Mouse (Mus musculus) heart, embryonic 14.5 days (tissue): ENCODE data around the gene Pfkfb3. TPM values are rescaled to one million over a fixed set of nuclear protein-coding genes. Genes with fewer than 3 reads are reported as not detected.

Experiments used
- ATAC-seq: fragments of 200-750 bp; cut with Nextera tagmentation; 2 replicates; pipeline ENCODE4 v1.8.0; 2017; ENCODE audit warnings: low read depth, moderate TSS enrichment; ENCODE audit not compliant: insufficient number of reproducible peaks, insufficient read depth, low FRiP score
- H3K27ac ChIP-seq, 2 experiments: fragments of 200-500 bp in 1 of 2; fragments of 300-500 bp in 1 of 2; sonication (generic) in 1 of 2; replicated peaks in 1 of 2; 2 replicates each; pipeline ENCODE4 v1.5.1; 2012 to 2014; ENCODE audit warnings: low read depth in 2 of 2, low read length in 2 of 2, control low read depth in 1 of 2, mild to moderate bottlenecking in 1 of 2, mixed read lengths in 1 of 2; ENCODE audit not compliant: control insufficient read depth in 1 of 2, insufficient read depth in 1 of 2
- H3K27me3 ChIP-seq: fragments of 300-500 bp; sonication (generic); 2 replicates; pipeline ENCODE4 v1.6.1; 2014; ENCODE audit warnings: mild to moderate bottlenecking, low read length, control low read depth; ENCODE audit not compliant: control insufficient read depth, insufficient read depth
- H3K36me3 ChIP-seq: fragments of 300-500 bp; sonication (generic); 2 replicates; pipeline ENCODE4 v1.6.1; 2014; ENCODE audit warnings: mild to moderate bottlenecking, control low read depth, low read length, mixed read lengths; ENCODE audit not compliant: control insufficient read depth, insufficient read depth
- H3K4me1 ChIP-seq, 2 experiments: fragments of 200-500 bp in 1 of 2; fragments of 300-500 bp in 1 of 2; sonication (generic) in 1 of 2; 2 replicates each; pipeline ENCODE4 v1.6.1; 2012 to 2014; ENCODE audit warnings: low read length in 2 of 2, control low read depth in 1 of 2, mixed read lengths in 1 of 2; ENCODE audit not compliant: control insufficient read depth in 2 of 2, insufficient read depth in 2 of 2
- H3K4me2 ChIP-seq: fragments of 300-500 bp; sonication (generic); 2 replicates; pipeline ENCODE4 v1.6.1; 2014; ENCODE audit warnings: mild to moderate bottlenecking, low read length
- H3K4me3 ChIP-seq, 2 experiments: fragments of 200-500 bp in 1 of 2; fragments of 300-500 bp in 1 of 2; sonication (generic) in 1 of 2; 2 replicates each; pipeline ENCODE4 v1.5.1; 2012 to 2014; ENCODE audit warnings: low read length in 2 of 2, mild to moderate bottlenecking in 2 of 2, control low read depth in 1 of 2, low read depth in 1 of 2, moderate library complexity in 1 of 2; ENCODE audit not compliant: control insufficient read depth in 1 of 2, insufficient read depth in 1 of 2
- H3K9ac ChIP-seq: fragments of 300-500 bp; sonication (generic); 2 replicates; pipeline ENCODE4 v1.6.1; 2014; ENCODE audit warnings: mild to moderate bottlenecking, low read length
- H3K9me3 ChIP-seq: fragments of 300-500 bp; sonication (generic); 2 replicates; pipeline ENCODE4 v1.6.1; 2016; ENCODE audit warnings: low read length, control low read depth; ENCODE audit not compliant: control insufficient read depth
- WGBS: fragments of 180-500 bp; shearing (Covaris S2); extraction: QIAGEN DNeasy Blood & Tissue Kit; methylation state at CpG from one replicate; pipeline ENCODE4 v1.1.7; 2014; 5-methylcytosine and 5-hydroxymethylcytosine counted together
- polyA plus RNA-seq: library from polyadenylated mRNA; unstranded; fragments of >200 nt; fragmentation: Nextera tagmentation; extraction: Ambion mirVana; gene quantifications from 2 replicates; pipeline ENCODE4 v1.2.1, GENCODE M21; 2014

Pfkfb3 gene
- polyA plus RNA-seq, 1 experiment from 2014 or later: 11.6 TPM

DNA sequence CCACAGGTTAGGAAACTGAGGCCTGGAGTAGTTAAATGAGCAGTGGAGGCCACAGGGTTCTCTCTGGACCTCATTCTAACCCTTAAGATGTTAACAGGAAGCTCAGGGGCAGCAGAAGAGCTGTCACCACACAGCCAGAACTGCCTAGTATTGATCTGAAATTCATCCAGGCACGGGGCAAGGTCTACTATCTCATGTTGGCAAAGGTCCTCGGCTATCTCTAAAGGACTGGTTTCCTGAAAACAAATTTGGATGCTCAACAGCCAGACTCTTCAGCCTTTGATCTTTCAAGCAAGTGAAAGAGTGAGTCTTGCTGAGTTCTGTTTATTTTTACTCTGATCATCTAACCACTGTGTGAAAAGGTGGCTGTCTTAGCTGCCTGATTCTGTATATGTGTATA is 74.9 kb downstream of the Pfkfb3 start:
- Histone ChIP-seq H3K27ac (no peak overlapping the region), H3K27me3 (no peaks in the 10 kb centered on the region), H3K9me3 (no peaks in the 10 kb centered on the region), H3K9ac (no peak overlapping the region), H3K36me3 (peaks cover 100% of the 10 kb centered on the region), H3K4me2 (no peak overlapping the region), H3K4me3 (no peak overlapping the region), H3K4me1 (no peaks in the 10 kb centered on the region)
- 58% methylated on average over 2 of the region's 2 CpGs for WGBS
- no peak for ATAC-seq

DNA sequence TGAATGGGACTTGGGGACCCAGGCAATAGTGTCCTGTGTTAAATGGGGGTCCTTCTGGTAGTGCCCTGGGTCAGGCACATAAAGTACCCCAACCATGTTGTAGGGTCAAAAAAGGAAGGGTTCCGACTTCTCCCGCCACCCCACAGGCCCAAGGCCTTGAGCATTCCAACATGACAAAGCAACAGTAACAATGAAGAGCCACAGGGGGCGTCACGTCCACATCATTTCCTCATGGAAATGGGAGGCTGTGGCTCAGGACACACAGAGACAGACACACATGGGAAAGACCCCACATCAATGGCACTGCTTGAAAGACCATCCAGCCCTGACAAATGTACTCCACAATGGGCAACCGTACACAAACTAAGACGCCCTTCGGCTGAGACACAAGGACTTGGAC is 78.6 kb downstream of the Pfkfb3 start:
- H3K27me3 ChIP-seq: no peaks in the 10 kb centered on the region
- H3K9ac ChIP-seq: no peak overlapping the region
- H3K4me1 ChIP-seq: no peaks in the 10 kb centered on the region
- WGBS: 87% methylated on average over 7 of the region's 7 CpGs
- no peak for ATAC-seq
- H3K4me3 ChIP-seq: no peak overlapping the region
- no peak overlapping the region for H3K27ac ChIP-seq
- no peaks in the 10 kb centered on the region for H3K9me3 ChIP-seq
- no peak overlapping the region for H3K4me2 ChIP-seq
- H3K36me3 ChIP-seq: peaks cover 100% of the 10 kb centered on the region

DNA sequence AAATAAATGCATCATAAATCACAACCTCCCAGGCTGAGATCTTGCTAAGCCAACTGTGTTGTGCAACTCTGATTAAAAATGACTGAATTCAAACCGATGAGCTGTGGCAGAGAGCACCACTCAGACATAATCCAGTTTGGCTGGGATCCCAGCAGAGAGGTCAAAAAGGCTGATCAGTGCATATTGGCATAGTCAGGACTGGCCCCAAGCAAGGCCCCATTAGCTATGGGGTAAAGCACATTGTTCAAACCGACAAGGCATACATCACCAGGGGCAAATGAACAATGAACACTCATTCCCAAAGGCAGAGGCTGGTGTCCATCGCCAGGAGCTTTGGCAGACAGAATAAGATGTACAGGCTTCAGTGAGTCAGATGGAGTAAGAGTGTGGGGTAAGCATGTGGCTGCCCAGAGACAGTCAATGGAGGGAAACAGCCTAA is 89.2 kb downstream of the Pfkfb3 start:
- ATAC-seq: no peak
- H3K36me3 ChIP-seq: no peaks in the 10 kb centered on the region
- no peaks in the 10 kb centered on the region for H3K4me1 ChIP-seq
- H3K27ac ChIP-seq: no peak overlapping the region
- H3K9ac ChIP-seq: no peak overlapping the region
- H3K4me2 ChIP-seq: no peak overlapping the region
- 43% methylated on average over 3 of the region's 3 CpGs for whole genome bisulfite sequencing
- H3K4me3 ChIP-seq: no peak overlapping the region
- H3K9me3 ChIP-seq: no peaks in the 10 kb centered on the region
- no peaks in the 10 kb centered on the region for H3K27me3 ChIP-seq

DNA sequence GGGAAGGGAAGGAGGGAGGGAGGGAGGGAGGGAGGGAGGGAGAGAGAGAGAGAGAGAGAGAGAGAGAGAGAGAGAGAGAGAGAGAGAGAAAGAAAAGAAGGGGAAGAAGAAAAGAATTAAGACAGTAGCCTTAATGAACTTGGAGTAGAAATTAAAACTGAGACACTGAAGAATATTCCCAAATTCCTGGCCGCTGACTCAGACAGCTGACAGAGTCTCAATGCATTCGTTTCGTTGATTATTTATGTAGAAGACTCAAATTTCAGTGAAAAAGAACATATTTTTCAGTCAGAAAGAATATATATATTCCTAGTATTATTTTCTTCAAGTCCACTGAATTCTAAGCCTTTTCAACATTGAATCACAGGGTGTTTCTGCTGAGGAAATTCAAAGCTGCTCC is 92.9 kb downstream of the Pfkfb3 start:
- Histone ChIP-seq H3K4me3 (no peak overlapping the region), H3K27ac (no peak overlapping the region), H3K9me3 (no peaks in the 10 kb centered on the region), H3K27me3 (no peaks in the 10 kb centered on the region), H3K36me3 (no peaks in the 10 kb centered on the region), H3K4me2 (no peak overlapping the region), H3K9ac (no peak overlapping the region), H3K4me1 (no peaks in the 10 kb centered on the region)
- ATAC-seq: no peak
- 72% methylated on average over 3 of the region's 3 CpGs for WGBS

DNA sequence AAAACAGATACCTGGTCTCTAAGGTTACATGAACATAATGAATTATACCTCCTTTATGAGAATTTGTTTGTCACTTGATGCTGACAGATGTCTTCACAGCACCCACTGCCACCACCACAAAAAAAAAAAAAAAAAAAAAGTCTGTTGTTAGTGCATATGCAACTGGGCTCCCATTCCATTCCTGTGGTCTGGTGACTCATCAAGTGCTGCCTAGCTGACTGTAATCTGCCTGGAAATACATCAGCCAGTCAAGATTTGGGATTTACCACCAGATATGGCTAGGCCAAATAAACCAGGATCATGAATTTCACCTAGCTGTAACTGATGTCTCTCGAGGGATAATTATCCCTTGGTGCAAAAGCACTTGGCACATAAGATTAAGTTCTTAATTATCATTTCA is 95.4 kb downstream of the Pfkfb3 start:
- H3K27ac ChIP-seq: no peak overlapping the region
- WGBS: 81% methylated on average over 1 of the region's 1 CpGs
- H3K36me3 ChIP-seq: no peaks in the 10 kb centered on the region
- no peaks in the 10 kb centered on the region for H3K4me1 ChIP-seq
- ATAC-seq: no peak
- no peaks in the 10 kb centered on the region for H3K9me3 ChIP-seq
- no peak overlapping the region for H3K4me2 ChIP-seq
- H3K27me3 ChIP-seq: no peaks in the 10 kb centered on the region
- no peak overlapping the region for H3K9ac ChIP-seq
- no peak overlapping the region for H3K4me3 ChIP-seq

DNA sequence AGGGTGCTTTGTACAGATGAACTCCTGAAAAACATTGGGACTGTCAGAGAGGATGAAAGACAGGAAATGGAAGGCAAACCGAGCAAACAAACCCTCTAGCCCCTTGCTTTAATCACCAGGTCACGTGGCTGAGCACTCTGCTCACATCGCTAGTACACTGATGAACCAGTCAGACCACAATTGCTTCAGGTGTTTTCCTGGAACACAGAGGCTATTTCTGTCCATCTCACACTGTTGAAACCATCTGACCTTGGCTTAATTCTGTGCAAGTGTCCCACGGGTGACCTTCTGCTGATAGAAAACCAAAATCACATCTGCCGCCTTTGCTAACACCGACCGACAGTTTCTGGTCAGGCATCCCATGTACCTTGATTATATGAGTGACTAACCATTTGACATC is 96.0 kb downstream of the Pfkfb3 start:
- Histone ChIP-seq H3K9ac (no peak overlapping the region), H3K4me1 (no peaks in the 10 kb centered on the region), H3K27ac (no peak overlapping the region), H3K4me2 (no peak overlapping the region), H3K27me3 (no peaks in the 10 kb centered on the region), H3K36me3 (no peaks in the 10 kb centered on the region), H3K4me3 (no peak overlapping the region), H3K9me3 (no peaks in the 10 kb centered on the region)
- ATAC-seq: no peak
- 47% methylated on average over 7 of the region's 7 CpGs for WGBS

DNA sequence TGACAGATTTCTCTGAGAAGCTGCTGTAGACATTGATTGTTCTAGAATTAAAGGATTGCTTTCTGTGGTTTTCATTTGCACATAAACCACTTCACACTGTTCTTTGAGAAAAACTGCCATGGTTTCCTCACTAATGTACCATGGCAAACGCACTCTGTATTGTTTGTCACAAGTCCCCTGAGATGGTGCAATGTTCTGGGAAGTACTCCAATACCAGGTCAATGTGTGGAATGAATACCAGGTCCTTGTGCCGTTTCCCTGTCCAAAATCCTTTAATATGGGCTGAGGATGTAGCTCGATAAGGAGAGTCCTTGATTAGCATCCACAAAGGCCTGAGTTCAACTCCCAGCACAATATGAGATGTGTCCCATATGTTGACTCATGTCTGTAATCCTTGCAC is 105.2 kb downstream of the Pfkfb3 start:
- H3K27me3 ChIP-seq: no peaks in the 10 kb centered on the region
- 80% methylated on average over 3 of the region's 3 CpGs for WGBS
- H3K9me3 ChIP-seq: no peaks in the 10 kb centered on the region
- no peak overlapping the region for H3K9ac ChIP-seq
- no peaks in the 10 kb centered on the region for H3K4me1 ChIP-seq
- H3K36me3 ChIP-seq: no peaks in the 10 kb centered on the region
- no peak for ATAC-seq
- H3K4me3 ChIP-seq: no peak overlapping the region
- H3K27ac ChIP-seq: no peak overlapping the region
- H3K4me2 ChIP-seq: no peak overlapping the region

DNA sequence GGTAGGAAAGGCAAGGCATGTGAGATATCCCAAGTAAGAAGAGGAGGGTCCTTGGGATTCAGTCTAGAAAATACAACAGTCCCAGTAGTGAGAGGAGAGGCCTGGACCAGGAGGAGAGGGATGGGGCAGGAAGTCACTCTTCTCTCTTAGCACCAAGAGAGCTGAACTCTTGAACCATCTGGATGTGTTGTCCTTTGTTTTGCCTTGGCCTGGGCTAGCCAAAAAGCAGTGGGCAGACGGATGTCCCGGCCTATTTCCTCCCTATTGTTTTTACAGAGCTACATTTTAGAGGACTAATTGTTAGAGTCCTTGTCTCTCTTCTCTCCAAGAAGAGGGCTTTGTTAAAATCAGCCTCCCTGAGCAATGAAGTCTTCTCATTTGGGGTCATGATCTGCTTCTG is 106.0 kb downstream of the Pfkfb3 start:
- H3K27ac ChIP-seq: no peak overlapping the region
- no peak for ATAC-seq

More for the DNA sequence above, 106.0 kb downstream of the Pfkfb3 start:
- H3K9me3 ChIP-seq: no peaks in the 10 kb centered on the region
- no peak overlapping the region for H3K9ac ChIP-seq
- no peaks in the 10 kb centered on the region for H3K4me1 ChIP-seq
- H3K4me3 ChIP-seq: no peak overlapping the region
- H3K27me3 ChIP-seq: no peaks in the 10 kb centered on the region
- WGBS: 63% methylated on average over 2 of the region's 2 CpGs
- no peak overlapping the region for H3K4me2 ChIP-seq
- no peaks in the 10 kb centered on the region for H3K36me3 ChIP-seq
